Mouse (Mus musculus) hindbrain, embryonic 11.5 days (tissue): ENCODE results near the gene Tac4. TPM values are rescaled to one million over a fixed set of nuclear protein-coding genes. Genes with fewer than 3 reads are reported as not detected.

Experiments
- ATAC-seq: fragments of 200-750 bp; cut with Nextera tagmentation; 2 replicates; pipeline ENCODE4 v1.8.0; 2017; ENCODE audit warnings: mild to moderate bottlenecking, moderate TSS enrichment, moderate library complexity; ENCODE audit not compliant: low FRiP score
- DNase-seq: peaks from one replicate; pipeline ENCODE4 v3.0.0-alpha.2; 2015; ENCODE audit warnings: low spot score
- H3K27ac ChIP-seq: fragments of 300-500 bp; sonication (generic); 2 replicates; pipeline ENCODE4 v1.5.1; 2014; ENCODE audit warnings: mild to moderate bottlenecking, low read depth, low read length
- H3K27me3 ChIP-seq: fragments of 300-500 bp; sonication (generic); 2 replicates; pipeline ENCODE4 v1.6.1; 2014; ENCODE audit warnings: mild to moderate bottlenecking, low read length, moderate library complexity, mixed read lengths; ENCODE audit not compliant: control insufficient read depth, insufficient read depth
- H3K36me3 ChIP-seq: fragments of 300-500 bp; sonication (generic); 2 replicates; pipeline ENCODE4 v1.6.1; 2014; ENCODE audit warnings: mild to moderate bottlenecking, low read length, moderate library complexity, mixed read lengths; ENCODE audit not compliant: control insufficient read depth, insufficient read depth
- H3K4me1 ChIP-seq: fragments of 300-500 bp; sonication (generic); replicated peaks from 2 replicates; pipeline ENCODE4 v1.6.1; 2014; ENCODE audit warnings: low read length, mixed read lengths; ENCODE audit not compliant: control insufficient read depth, insufficient read depth
- H3K4me2 ChIP-seq: fragments of 300-500 bp; sonication (generic); replicated peaks from 2 replicates; pipeline ENCODE4 v1.6.1; 2014; ENCODE audit warnings: mild to moderate bottlenecking, low read depth, low read length
- H3K4me3 ChIP-seq: fragments of 300-500 bp; sonication (generic); 2 replicates; pipeline ENCODE4 v1.5.1; 2014; ENCODE audit warnings: low read depth, low read length
- H3K9ac ChIP-seq: fragments of 300-500 bp; sonication (generic); 2 replicates; pipeline ENCODE4 v1.6.1; 2014; ENCODE audit warnings: low read depth, low read length
- H3K9me3 ChIP-seq: fragments of 300-500 bp; sonication (generic); 2 replicates; pipeline ENCODE4 v1.6.1; 2016; ENCODE audit warnings: low read length; ENCODE audit not compliant: control insufficient read depth
- WGBS: fragments of 180-500 bp; shearing (Covaris S2); extraction: QIAGEN DNeasy Blood & Tissue Kit; methylation state at CpG from one replicate; pipeline ENCODE4 v1.1.7; 2014; 5-methylcytosine and 5-hydroxymethylcytosine counted together
- polyA plus RNA-seq: library from polyadenylated mRNA; unstranded; fragments of >200 nt; fragmentation: Nextera tagmentation; extraction: Ambion mirVana; gene quantifications from 2 replicates; pipeline ENCODE4 v1.2.1, GENCODE M21; 2014

Gene Tac4
- polyA plus RNA-seq: 0.22 TPM in 1 of 2 replicates, not detected in the other

- Histone ChIP-seq H3K9me3 (no peaks in the 10 kb centered on the region), H3K27ac (no peak within 1 kb of the TSS), H3K4me3 (no peak within 1 kb of the TSS), H3K27me3 (no peaks in the 10 kb centered on the region), H3K4me2 (no peak within 1 kb of the TSS), H3K4me1 (peaks cover 8% of the 10 kb centered on the region), H3K9ac (no peak within 1 kb of the TSS), H3K36me3 (no peaks in the 10 kb centered on the region)
- ATAC-seq (no peak), DNase-seq (no peak)
- WGBS: 78% methylated on average over 5 of the region's 5 CpGs
These were observed at the start of gene Tac4 for GRCm38 (mm10) chr11:95261178-95261751. TSS of gene Tac4 (plus strand) at chr11:95261529.

DNA sequence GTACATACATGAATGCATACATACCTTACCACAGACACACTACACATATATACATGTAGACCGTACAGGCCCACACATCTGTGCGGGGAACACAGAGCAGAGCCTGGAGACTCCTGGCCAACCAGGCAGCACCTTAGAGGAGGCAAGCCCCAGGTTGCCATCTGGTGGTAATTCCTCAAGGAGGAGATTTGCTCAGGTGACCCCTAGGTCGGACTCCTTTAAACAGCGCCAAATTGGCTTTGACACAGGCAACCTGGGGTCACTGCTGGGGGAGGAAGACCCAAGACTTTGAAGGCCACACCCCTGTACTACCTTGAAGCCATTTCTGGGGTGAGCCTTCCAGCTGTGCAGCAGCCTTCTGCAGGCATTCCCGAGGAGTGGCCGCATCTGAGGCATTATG lies 47.7 kb upstream of the Tac4 start:
- ATAC-seq: no peak
- H3K27ac ChIP-seq: no peak overlapping the region
- no peak overlapping the region for H3K9ac ChIP-seq
- peaks cover 2% of the 10 kb centered on the region; the same call in 1 of the 2 replicates for H3K27me3 ChIP-seq
- WGBS: 31% methylated on average over 6 of the region's 6 CpGs
- H3K4me1 ChIP-seq: peaks cover 10% of the 10 kb centered on the region
- H3K9me3 ChIP-seq: no peaks in the 10 kb centered on the region
- no peak overlapping the region for H3K4me2 ChIP-seq
- no peaks in the 10 kb centered on the region for H3K36me3 ChIP-seq
- DNase-seq: no peak
- H3K4me3 ChIP-seq: no peak overlapping the region

DNA sequence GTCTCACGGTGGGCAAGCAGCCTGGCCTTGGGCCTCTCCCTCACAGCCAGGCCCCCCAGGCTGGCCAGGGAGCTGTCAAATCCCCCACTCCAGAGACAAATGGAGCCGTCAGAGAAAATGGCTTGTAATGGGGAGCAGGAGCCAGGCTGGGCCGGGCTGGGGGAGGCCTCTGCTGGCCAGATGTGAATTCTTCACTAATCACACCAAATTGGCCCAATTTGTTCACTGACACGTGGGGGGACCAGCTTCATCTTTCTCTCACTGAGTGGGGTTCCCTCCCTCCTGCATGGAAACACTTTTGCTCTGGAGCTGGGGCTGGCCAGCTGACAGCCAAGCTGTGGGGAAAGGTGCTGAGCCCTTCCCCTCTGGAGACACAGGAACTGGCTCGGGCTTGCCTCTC lies 47.0 kb upstream of the Tac4 start:
- DNase-seq (peak; percentile 32), ATAC-seq (no peak)
- Histone ChIP-seq H3K9ac (no peak overlapping the region), H3K9me3 (no peaks in the 10 kb centered on the region), H3K27ac (no peak overlapping the region), H3K4me1 (peaks cover 10% of the 10 kb centered on the region), H3K4me3 (no peak overlapping the region), H3K27me3 (peaks cover 2% of the 10 kb centered on the region; the same call in 1 of the 2 replicates), H3K36me3 (no peaks in the 10 kb centered on the region), H3K4me2 (no peak overlapping the region)
- WGBS: 5% methylated on average over 5 of the region's 5 CpGs

GRCm38 (mm10) chr11:95216193-95216592 lies 45.1 kb upstream of the Tac4 start:
- Histone ChIP-seq H3K27me3 (peaks cover 2% of the 10 kb centered on the region; the same call in 1 of the 2 replicates), H3K27ac (no peak overlapping the region), H3K4me1 (peaks cover 6% of the 10 kb centered on the region), H3K9ac (no peak overlapping the region), H3K4me3 (no peak overlapping the region), H3K9me3 (no peaks in the 10 kb centered on the region), H3K36me3 (no peaks in the 10 kb centered on the region), H3K4me2 (no peak overlapping the region)
- 54% methylated on average over 3 of the region's 3 CpGs for WGBS
- ATAC-seq (no peak), DNase-seq (no peak)

- H3K27me3 ChIP-seq: peaks cover 21% of the 10 kb centered on the region
- H3K9me3 ChIP-seq: no peaks in the 10 kb centered on the region
- no peak overlapping the region for H3K4me3 ChIP-seq
- no peak overlapping the region for H3K4me2 ChIP-seq
- H3K27ac ChIP-seq: no peak overlapping the region
- DNase-seq (no peak), ATAC-seq (no peak)
- no peak overlapping the region for H3K9ac ChIP-seq
- H3K36me3 ChIP-seq: no peaks in the 10 kb centered on the region
- H3K4me1 ChIP-seq: peaks cover 11% of the 10 kb centered on the region
- 56% methylated on average over 8 of the region's 8 CpGs for WGBS
These were observed 42.2 kb upstream of the Tac4 start for GRCm38 (mm10) chr11:95219111-95219510.

GRCm38 (mm10) chr11:95223473-95223872 lies 37.9 kb upstream of the Tac4 start:
- peak; percentile 49 for DNase-seq
- H3K9ac ChIP-seq: 0 out of 2 replicates have a peak overlapping the region, but pooled peaks have one; percentile 11
- peaks cover 9% of the 10 kb centered on the region for H3K4me1 ChIP-seq
- no peak for ATAC-seq
- WGBS: under 1% methylated on average over 29 of the region's 31 CpGs
- H3K36me3 ChIP-seq: no peaks in the 10 kb centered on the region
- H3K4me3 ChIP-seq: peak overlapping the region; percentile 22
- no peak overlapping the region for H3K27ac ChIP-seq
- H3K9me3 ChIP-seq: no peaks in the 10 kb centered on the region
- H3K27me3 ChIP-seq: peaks cover 24% of the 10 kb centered on the region
- peak overlapping the region; percentile 53 for H3K4me2 ChIP-seq

DNA sequence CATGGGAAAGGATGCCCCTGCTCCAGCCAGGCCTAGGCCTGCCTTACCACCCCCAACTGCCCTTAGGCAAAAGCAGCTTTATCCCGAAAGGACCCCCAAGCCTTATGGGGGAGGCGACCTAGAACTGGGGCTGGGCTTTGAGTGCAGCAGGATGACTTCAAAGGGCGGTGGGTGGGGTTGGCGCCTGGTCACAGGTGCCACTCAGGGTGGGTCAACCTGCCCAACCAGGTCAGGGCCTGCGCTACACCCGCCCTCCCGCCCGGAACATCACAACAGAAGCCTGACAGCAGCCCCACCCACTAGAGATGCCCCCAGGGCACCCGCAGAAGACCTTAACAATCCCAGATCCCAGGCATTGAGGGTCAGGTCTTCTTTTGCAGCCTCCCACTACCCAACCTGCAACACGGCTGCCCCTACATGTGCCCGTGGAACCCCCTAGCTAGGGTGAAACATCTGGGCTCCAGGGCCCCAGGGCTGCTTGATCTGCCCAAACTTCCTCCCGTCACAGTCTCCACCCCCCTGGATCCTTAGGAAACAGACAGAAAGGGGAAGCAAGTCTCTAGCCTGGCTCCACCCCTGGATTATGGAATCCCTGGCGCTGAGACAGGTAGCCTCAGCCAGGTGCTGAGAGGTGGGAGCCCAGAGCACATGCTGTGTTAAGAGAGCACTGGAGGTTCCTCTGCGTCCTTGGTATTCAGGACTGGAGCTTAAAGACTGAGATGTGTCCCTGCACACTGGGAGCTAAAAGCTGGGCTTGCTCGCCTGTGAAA lies 37.0 kb upstream of the Tac4 start:
- 5% methylated on average over 15 of the region's 15 CpGs for WGBS
- DNase-seq: no peak
- no peaks in the 10 kb centered on the region for H3K36me3 ChIP-seq
- H3K4me2 ChIP-seq: peak overlapping the region; percentile 53
- peaks cover 9% of the 10 kb centered on the region for H3K4me1 ChIP-seq
- peaks cover 24% of the 10 kb centered on the region for H3K27me3 ChIP-seq
- H3K4me3 ChIP-seq: no peak overlapping the region
- no peak overlapping the region for H3K27ac ChIP-seq
- no peaks in the 10 kb centered on the region for H3K9me3 ChIP-seq
- H3K9ac ChIP-seq: no peak overlapping the region
- ATAC-seq: no peak

DNA sequence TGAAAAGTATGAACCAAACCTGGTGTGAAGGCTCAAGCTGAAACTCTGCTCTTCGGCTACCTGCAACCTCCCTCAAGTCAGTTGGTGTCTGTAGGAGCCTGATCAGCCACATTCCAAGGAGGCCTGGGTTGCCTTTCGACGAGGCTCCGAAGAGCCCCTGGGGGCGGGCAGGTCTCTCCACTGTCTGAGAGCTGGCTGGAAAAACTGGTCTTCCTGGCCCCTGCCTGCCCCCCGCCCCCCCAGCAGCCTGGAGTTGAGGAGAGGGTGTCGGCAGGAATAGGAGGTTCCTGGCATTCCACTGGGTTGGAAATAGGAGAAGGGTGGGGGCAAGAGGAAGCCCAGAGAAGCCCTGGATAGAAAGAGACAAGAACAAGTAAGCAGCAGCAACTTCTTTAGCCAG lies 35.9 kb upstream of the Tac4 start:
- no peak for ATAC-seq
- no peak for DNase-seq
- H3K4me2 ChIP-seq: no peak overlapping the region

DNA sequence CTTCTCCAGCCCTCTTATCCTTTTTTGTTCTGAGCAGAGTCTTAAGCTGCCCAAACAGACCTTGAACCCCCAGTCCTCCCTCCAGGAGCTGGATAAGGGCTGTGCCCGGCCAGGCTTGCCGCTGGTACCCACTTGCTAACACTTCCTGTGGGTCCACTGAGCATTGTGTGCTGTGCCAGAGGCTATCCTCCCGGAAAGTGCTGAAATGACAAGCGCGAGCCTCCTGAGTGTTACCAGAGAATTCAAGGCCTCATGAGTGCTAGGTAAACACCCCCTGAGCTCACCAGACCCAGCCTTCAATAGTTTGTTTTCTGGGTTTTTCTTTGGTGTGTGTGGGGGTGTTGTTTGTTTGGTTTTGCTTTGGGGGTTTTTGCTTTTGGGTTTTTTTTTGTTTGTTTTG lies 33.9 kb upstream of the Tac4 start:
- Histone ChIP-seq H3K36me3 (no peaks in the 10 kb centered on the region), H3K4me2 (no peak overlapping the region), H3K9ac (no peak overlapping the region), H3K27me3 (peaks cover 21% of the 10 kb centered on the region), H3K9me3 (no peaks in the 10 kb centered on the region), H3K4me3 (no peak overlapping the region), H3K4me1 (peaks cover 9% of the 10 kb centered on the region), H3K27ac (no peak overlapping the region)
- 50% methylated on average over 5 of the region's 5 CpGs for WGBS
- ATAC-seq (no peak), DNase-seq (no peak)

More for the DNA sequence above, 35.9 kb upstream of the Tac4 start:
- Histone ChIP-seq H3K27me3 (peaks cover 24% of the 10 kb centered on the region), H3K9me3 (no peaks in the 10 kb centered on the region), H3K36me3 (no peaks in the 10 kb centered on the region), H3K4me1 (peaks cover 9% of the 10 kb centered on the region), H3K27ac (no peak overlapping the region), H3K9ac (no peak overlapping the region), H3K4me3 (no peak overlapping the region)
- WGBS: 28% methylated on average over 7 of the region's 7 CpGs
